Mouse (Mus musculus) intestine, embryonic 15.5 days (tissue): ENCODE data around the gene Rev3l. TPM values are rescaled to one million over a fixed set of nuclear protein-coding genes. Genes with fewer than 3 reads are reported as not detected.

Experiments
- polyA plus RNA-seq: library from polyadenylated mRNA; unstranded; fragments of >200 nt; fragmentation: Nextera tagmentation; extraction: Ambion mirVana; gene quantifications from 2 replicates; pipeline ENCODE4 v1.2.1, GENCODE M21; 2015

Rev3l gene
- polyA plus RNA-seq, 1 experiment from 2014 or later = 13.5 TPM

Other genes starting within 250 kb of the Rev3l start
- 25.8 and 29.4 TPM in 2 replicates for gene Traf3ip2, start 119.2 kb upstream of the Rev3l start, polyA plus RNA-seq
- gene Mfsd4b4, start 167.1 kb downstream of the Rev3l start, polyA plus RNA-seq = 3.3 TPM in 2 replicates
- gene Mfsd4b2, start 194.8 kb downstream of the Rev3l start, polyA plus RNA-seq = 1.0 and 1.4 TPM in 2 replicates
- gene Mfsd4b3, start 228.0 kb downstream of the Rev3l start, polyA plus RNA-seq = 5.5 and 5.6 TPM in 2 replicates